Mouse (Mus musculus): Measurements from ENCODE around the gene Arhgap22. TPM values are rescaled to one million over a fixed set of nuclear protein-coding genes. Genes with fewer than 3 reads are reported as not detected.
A peak's percentile ranks its signal among the peaks of the same experiment; 100 is the strongest.

The Arhgap22 gene
- 1 to 10 TPM; 8.7 to 9.7 TPM for total RNA-seq (2021)
- long read RNA-seq, experiment 1, partial matches to known transcripts, result 3 of 11 reads
- long read RNA-seq, experiment 1, other reads (novel, unspliced or antisense), result 8 of 11 reads
- long read RNA-seq, experiment 2, partial matches to known transcripts, result 3 of 26 reads
- long read RNA-seq, experiment 2, other reads (novel, unspliced or antisense), result 23 of 26 reads

DNA sequence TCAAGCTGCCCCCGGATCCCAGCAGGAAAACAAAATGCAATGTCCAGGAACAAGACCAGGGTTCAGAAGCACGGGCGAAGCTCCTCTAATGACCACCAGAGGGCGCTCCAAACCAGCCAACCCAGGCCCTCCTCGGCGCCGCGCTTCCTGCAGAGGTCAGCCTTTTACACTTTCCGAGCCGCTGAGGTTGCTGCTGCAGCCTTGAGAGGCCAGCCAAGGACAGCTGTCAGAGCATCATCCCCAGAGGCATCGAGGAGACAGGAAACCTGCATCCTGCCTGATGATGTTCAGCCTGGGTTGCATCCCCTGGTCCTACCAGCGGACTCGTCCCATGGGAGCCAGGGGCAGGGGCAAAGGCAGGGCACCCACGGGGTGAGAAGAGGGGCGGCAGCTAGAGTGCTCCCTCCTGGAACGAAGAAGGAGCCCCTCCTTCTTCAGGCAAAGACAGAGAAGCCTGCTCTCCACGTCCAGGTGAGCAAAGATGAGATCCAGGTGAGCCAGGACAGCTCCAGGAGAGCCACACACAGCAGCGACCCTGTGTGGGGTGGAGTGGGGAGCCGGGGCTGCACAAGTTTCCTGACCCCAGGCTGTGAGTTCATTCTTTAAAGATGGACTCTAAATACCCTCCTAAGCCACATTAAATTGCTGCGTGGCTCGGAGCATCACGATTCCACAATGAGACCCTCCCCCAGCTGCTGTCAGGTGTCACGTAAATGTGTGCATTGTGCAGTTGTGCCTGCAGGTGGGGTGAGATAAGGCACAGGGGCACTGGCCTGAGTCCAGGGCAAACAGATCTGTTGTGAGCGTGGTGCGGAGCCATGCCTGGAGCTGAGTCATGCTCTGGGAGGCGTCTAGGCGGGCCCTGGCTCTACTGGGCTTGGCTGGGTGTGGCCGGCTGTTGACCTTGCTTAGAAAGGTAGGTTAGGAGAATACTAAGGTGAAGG is at the start of gene Arhgap22:
Gene Arhgap22 (plus strand): TSS at position 204 of the 944 bp plus-strand sequence.
- DNase-seq (ENCODE audit: low spot score in 2 of 2), result peak; percentile 68 to 70

- no peak for DNase-seq (ENCODE audit: low spot score in 2 of 2)
Measured at GRCm38 (mm10) chr14:33168750-33169149, 45.1 kb upstream of the Arhgap22 start.

GRCm38 (mm10) chr14:33171942-33172341 is 41.9 kb upstream of the Arhgap22 start:
- no peak for DNase-seq (ENCODE audit: low spot score in 2 of 2)

- DNase-seq (ENCODE audit: low spot score in 2 of 2), result no peak
Measured at GRCm38 (mm10) chr14:33175059-33175821, 38.6 kb upstream of the Arhgap22 start.

DNA sequence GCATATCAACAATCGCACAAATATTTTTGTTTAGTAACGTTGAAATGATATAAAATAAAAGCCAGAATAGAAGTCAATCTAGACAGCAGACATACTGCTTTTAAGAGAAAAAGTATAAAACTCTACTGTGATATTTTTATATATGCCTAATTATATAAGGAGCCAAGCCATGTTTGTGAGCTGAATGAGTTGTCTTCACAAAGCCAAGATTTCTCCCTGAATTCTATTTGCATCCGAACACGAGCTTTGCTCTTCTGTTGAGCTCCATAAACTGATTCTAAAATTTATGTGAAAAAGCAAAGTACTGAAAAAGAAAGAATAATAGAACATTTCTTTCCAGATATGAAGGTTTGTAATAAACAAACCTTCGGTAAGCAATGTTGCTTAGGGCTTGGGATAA is 33.7 kb upstream of the Arhgap22 start:
- no peak for DNase-seq (ENCODE audit: low spot score in 2 of 2)

- DNase-seq (ENCODE audit: low spot score in 2 of 2), result no peak
Measured at GRCm38 (mm10) chr14:33185068-33185800, 28.6 kb upstream of the Arhgap22 start, which contains the start of gene Wdfy4. TSS of gene Wdfy4 (minus strand) at chr14:33185508.

- DNase-seq (ENCODE audit: low spot score in 2 of 2), result no peak
Measured at GRCm38 (mm10) chr14:33187201-33187600, 26.6 kb upstream of the Arhgap22 start.

- no peak for DNase-seq (ENCODE audit: low spot score in 2 of 2)
Measured at GRCm38 (mm10) chr14:33189230-33189629, 24.6 kb upstream of the Arhgap22 start.

GRCm38 (mm10) chr14:33189849-33190423 is 23.9 kb upstream of the Arhgap22 start:
- DNase-seq (ENCODE audit: low spot score in 2 of 2), result no peak

DNA sequence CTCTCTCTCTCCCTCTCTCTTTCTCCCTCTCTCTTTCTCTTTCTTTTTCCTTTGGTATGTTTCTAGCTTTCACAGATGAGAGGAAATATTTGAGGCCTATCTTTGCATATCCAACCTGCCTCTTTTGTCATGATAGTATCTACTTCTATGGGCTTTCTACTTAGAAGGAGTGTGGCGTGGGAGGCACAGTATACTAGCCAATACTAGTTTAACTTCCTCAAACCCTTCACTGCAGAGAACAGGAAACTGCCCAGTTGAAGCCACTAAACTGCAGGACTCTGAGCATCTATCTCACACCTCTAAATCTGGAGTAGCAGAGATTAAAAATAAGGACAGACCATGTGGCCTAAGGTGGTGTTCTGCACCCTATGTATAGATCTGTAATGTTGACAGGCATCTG is 23.2 kb upstream of the Arhgap22 start:
- no peak for DNase-seq (ENCODE audit: low spot score in 2 of 2)

GRCm38 (mm10) chr14:33193762-33194161 is 20.1 kb upstream of the Arhgap22 start:
- no peak for DNase-seq (ENCODE audit: low spot score in 2 of 2)

DNA sequence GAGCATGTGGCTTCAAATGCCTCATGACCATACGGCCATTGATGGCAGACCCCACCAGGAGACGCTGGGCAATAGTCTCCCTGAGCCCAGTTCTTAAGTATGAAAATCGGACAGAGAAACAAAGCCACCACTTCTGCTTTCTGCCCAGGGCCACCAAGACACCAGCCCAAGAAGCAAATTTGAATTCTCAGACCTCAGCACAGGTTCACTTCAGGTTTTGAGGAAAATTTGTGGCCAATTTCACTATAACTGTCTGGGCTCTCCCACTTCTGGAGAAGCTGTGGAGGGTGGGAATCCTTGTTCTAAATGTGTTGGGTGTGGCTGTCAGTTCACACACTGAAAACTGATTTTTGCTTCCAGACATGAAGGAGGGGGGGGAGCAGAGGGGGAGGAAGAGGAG is 19.6 kb upstream of the Arhgap22 start:
- no peak for DNase-seq (ENCODE audit: low spot score in 2 of 2)

- DNase-seq (ENCODE audit: low spot score in 2 of 2), result no peak
Measured at GRCm38 (mm10) chr14:33202161-33202560, 11.7 kb upstream of the Arhgap22 start.

DNA sequence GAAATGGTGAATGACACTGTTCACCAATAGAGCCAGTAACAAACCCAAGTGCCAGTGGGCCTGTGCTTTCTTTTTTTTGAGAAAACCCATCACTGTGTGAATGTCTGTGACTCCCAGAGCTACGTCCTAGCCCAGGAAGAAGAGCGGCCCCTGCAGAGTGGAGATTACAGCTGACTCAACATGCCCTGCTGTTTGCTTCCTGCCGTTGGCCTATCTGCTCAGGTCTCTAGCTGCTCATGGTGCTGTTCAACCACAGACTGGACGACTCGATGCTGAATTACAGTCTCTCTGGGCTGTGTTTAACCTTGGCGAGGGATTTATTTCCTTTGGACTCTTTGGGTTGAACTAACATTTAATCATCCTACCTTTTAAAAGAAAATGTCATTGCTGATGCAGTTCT is 10.9 kb upstream of the Arhgap22 start:
- no peak for DNase-seq (ENCODE audit: low spot score in 2 of 2)

DNA sequence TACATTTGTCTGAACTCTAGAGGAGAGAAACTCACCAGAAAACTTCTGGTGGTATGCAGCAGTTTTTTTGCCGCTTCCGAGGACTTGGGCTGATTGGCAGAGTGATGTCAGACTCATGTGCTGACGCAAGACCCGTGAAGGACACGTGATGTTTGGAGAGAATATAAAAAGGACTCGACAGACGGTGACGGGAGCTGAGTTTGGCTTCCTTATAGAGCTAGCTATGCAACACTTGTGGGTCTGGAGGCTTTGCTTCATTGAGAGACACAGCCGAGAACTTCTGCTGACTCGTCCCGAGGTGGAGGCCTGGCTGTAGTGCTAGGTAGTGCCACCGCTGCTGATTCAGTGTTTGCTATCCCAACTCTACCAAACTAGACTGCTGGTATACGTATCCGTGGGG is 10.0 kb upstream of the Arhgap22 start:
- DNase-seq (ENCODE audit: low spot score in 2 of 2), result no peak

DNA sequence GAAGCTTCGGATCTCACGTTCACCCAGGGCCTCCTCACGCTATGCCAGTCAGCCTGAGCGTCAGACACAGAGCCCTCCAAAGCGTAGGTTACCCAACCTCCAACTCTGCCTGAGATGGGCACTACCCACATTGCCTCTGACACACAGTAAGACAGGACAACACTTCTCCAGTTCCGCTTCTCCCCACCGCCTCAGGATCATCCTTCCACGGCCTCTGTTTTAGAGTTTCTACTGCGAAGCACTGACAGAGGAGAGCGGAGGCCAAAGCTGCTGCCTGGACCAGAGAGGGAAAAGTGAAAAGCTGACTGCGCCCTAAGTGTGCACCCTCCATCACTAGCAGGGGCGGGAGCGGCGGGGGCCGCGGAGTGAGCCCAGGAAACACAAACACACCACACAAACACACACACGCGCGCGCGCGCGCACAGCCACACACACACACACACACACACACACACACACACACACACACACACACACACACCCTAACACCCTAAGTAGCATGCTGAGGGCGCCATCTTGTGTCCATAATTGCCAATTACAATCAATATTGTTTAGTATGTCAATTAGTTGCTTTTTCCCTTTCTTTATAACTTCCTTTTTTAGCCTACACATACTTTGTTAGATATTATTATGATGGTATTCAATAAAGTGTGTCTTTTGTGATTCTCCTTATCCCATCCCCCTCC is 8.4 kb upstream of the Arhgap22 start:
- DNase-seq (ENCODE audit: low spot score in 2 of 2), result no peak

DNA sequence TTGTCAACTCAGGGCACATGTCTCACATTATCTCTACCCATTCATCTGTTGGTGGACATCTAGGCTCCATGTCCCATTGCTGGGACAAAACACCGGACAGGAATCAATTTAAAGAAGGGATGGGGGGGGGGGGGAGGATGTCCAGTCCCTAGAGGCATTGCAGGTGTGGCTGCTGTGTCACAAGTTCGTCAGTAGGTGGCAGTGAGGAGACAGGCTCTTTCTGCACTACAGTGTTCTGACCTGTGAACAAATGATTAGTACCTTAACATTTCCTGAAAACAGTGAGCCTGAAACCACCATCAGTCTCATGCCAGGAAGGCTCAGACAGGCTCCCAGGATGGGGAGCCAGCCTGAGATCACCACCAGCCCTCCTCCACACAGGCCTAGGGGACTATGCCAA is 6.8 kb upstream of the Arhgap22 start:
- no peak for DNase-seq (ENCODE audit: low spot score in 2 of 2)

DNA sequence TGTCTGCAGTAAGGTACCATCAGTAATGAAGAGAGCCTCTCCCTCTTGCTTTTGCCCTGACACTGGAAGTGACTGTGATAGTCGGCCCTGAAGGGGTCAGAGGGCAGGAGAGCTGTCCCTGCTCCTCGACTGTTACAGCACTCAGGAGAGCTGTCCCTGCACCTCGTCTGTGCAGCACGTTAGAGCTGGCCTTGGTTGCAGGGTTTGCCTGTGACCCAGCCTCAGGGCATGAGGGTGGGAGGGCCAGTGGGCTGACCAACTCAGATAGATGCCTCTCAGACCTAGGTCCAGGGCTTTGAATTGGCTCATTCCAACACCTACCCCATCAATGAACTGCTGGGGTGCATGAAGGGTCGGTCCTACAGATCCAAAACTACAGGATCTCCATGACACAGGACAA is 5.5 kb upstream of the Arhgap22 start:
- DNase-seq (ENCODE audit: low spot score in 2 of 2), result no peak

DNA sequence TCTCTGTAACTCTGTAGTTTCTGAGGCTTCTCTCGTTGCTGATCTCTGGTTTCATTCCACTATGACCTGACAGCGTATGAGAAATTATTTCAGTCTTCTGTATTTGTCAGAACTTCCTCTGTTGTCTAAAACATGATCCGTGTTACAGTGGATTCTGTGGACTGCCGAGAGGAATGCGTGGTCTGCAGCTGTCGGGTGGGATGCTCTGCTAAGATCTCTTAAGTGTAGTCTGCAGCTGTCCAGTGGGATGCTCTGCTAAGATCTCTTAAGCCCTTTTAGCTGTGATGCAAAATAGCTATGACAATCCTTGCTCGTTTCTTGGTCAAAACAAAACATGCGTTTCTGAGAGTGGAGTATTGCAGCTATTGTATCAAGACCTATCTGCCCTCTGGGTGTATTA is 3.0 kb upstream of the Arhgap22 start:
- no peak for DNase-seq (ENCODE audit: low spot score in 2 of 2)

Measured in adrenal gland, postnatal 4 days (tissue).